Mouse (Mus musculus) liver, embryonic 14.5 days (tissue): ENCODE results near the gene Traf2. TPM values are rescaled to one million over a fixed set of nuclear protein-coding genes. Genes with fewer than 3 reads are reported as not detected.

ENCODE experiments used
- ATAC-seq: fragments of 200-750 bp; cut with Nextera tagmentation; 2 replicates; pipeline ENCODE4 v1.8.0; 2017; ENCODE audit warnings: moderate number of reproducible peaks, mild to moderate bottlenecking, moderate library complexity; ENCODE audit not compliant: insufficient read depth
- DNase-seq, 3 experiments: peaks; one replicate each; pipeline ENCODE4 v3.0.0-alpha.2; 2012 to 2013; ENCODE audit warnings: low read depth in 3 of 3, low spot score in 3 of 3
- H3K27ac ChIP-seq: fragments of 300-500 bp; sonication (generic); 2 replicates; pipeline ENCODE4 v1.5.1; 2014; ENCODE audit warnings: moderate library complexity, mild to moderate bottlenecking, control low read depth, inconsistent platforms
- H3K27me3 ChIP-seq: fragments of 300-500 bp; sonication (generic); 2 replicates; pipeline ENCODE4 v1.6.1; 2014; ENCODE audit warnings: mild to moderate bottlenecking, low read length, moderate library complexity; ENCODE audit not compliant: control insufficient read depth, insufficient read depth
- H3K36me3 ChIP-seq: fragments of 300-500 bp; sonication (generic); replicated peaks from 2 replicates; pipeline ENCODE4 v1.6.1; 2014; ENCODE audit warnings: low read depth; ENCODE audit not compliant: control insufficient read depth, insufficient read depth
- H3K4me1 ChIP-seq, 2 experiments: fragments of 200-500 bp in 1 of 2; fragments of 300-500 bp in 1 of 2; sonication (generic) in 1 of 2; replicated peaks; 2 replicates each; pipeline ENCODE4 v1.6.1; 2012 to 2014; ENCODE audit warnings: antibody characterized with exemption in 1 of 2, inconsistent platforms in 1 of 2, low read length in 1 of 2; ENCODE audit not compliant: control insufficient read depth in 2 of 2, insufficient read depth in 2 of 2
- H3K4me2 ChIP-seq: fragments of 300-500 bp; sonication (generic); 2 replicates; pipeline ENCODE4 v1.6.1; 2014; ENCODE audit warnings: low read depth, mild to moderate bottlenecking, control low read depth, moderate library complexity
- H3K4me3 ChIP-seq, 2 experiments: fragments of 200-500 bp in 1 of 2; fragments of 300-500 bp in 1 of 2; sonication (generic) in 1 of 2; 2 replicates each; pipeline ENCODE4 v1.5.1; 2012 to 2014; ENCODE audit warnings: low read depth in 2 of 2, low read length in 2 of 2, mild to moderate bottlenecking in 2 of 2, control low read depth in 1 of 2, inconsistent platforms in 1 of 2, moderate library complexity in 1 of 2; ENCODE audit not compliant: insufficient read depth in 1 of 2
- H3K9ac ChIP-seq: fragments of 300-500 bp; sonication (generic); replicated peaks from 2 replicates; pipeline ENCODE4 v1.6.1; 2014; ENCODE audit warnings: mild to moderate bottlenecking, control low read depth, moderate library complexity
- H3K9me3 ChIP-seq: fragments of 300-500 bp; sonication (generic); 2 replicates; pipeline ENCODE4 v1.6.1; 2016; ENCODE audit warnings: low read length, mixed read lengths; ENCODE audit not compliant: control insufficient read depth
- CTCF ChIP-seq: IDR thresholded peaks from 2 replicates; pipeline ENCODE4 v1.5.1; 2016; ENCODE audit warnings: antibody characterized with exemption, low read depth, control low read depth
- EP300 ChIP-seq: IDR thresholded peaks from 2 replicates; pipeline ENCODE4 v1.6.1; 2016; ENCODE audit warnings: antibody characterized with exemption, low read depth
- WGBS: fragments of 180-500 bp; shearing (Covaris S2); extraction: QIAGEN DNeasy Blood & Tissue Kit; methylation state at CpG from one replicate; pipeline ENCODE4 v1.1.7; 2014; ENCODE audit not compliant: insufficient replicate concordance; 5-methylcytosine and 5-hydroxymethylcytosine counted together
- polyA plus RNA-seq, 2 experiments: library from polyadenylated mRNA; depleted of rRNA in 1 of 2; stranded (reverse) in 1 of 2; unstranded in 1 of 2; fragments of >200 nt; fragmentation: Nextera tagmentation in 1 of 2; extraction: Ambion mirVana in 1 of 2; gene quantifications; 2 replicates each; pipeline versions ENCODE4 v1.2.1 to v1.2.3; 2012 to 2014

The Traf2 gene
- polyA plus RNA-seq, 2 experiments = 5.9 to 12.3 TPM

DNA sequence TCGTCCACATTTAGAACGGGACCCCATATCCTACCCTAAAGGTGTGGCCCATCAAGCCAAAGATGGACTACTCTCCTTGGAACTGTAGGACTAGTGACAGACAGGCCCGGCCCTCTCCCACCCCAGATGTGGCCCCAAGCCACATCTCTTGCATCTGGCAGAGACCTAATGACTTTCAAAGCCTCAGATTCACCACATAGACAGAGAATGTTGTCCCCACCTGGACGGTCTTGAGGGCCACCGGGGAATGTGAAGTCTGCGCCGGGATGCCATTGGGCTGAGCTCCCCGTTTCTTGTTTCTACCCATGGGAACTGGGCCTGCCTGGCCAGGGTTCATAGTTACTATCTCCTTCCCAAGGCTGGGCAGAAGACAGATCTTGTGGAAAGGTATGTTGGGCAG is 69.2 kb downstream of the Traf2 start:
- no peak for TF ChIP-seq EP300
- TF ChIP-seq CTCF = no peak
- Histone ChIP-seq H3K36me3 (no peaks in the 10 kb centered on the region), H3K4me3 (no peak overlapping the region), H3K27me3 (no peaks in the 10 kb centered on the region), H3K4me1 (no peaks in the 10 kb centered on the region), H3K9me3 (no peaks in the 10 kb centered on the region), H3K4me2 (no peak overlapping the region), H3K27ac (no peak overlapping the region), H3K9ac (no peak overlapping the region)
- no peak for DNase-seq
- 72% methylated on average over 8 of the region's 8 CpGs for WGBS
- no peak for ATAC-seq

DNA sequence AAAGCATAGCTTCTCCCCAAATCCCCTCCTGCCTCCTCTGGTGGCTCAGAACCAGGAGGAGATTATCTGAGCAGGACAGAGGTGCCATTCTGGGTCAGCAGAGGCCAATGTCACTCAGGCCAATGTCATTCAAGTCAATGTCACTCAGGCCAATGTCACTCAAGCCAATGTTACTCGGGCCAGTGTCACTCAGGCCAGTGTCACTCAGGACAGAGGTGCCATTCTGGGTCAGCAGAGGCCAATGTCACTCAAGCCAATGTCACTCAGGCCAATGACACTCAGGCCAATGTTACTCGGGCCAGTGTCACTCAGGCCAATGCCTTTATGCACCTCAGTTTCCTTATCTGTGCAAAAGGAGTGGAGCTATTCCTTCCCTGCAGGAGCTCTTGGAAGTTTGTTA is 74.2 kb downstream of the Traf2 start:
- no peak overlapping the region for H3K27ac ChIP-seq
- H3K36me3 ChIP-seq = no peaks in the 10 kb centered on the region

DNA sequence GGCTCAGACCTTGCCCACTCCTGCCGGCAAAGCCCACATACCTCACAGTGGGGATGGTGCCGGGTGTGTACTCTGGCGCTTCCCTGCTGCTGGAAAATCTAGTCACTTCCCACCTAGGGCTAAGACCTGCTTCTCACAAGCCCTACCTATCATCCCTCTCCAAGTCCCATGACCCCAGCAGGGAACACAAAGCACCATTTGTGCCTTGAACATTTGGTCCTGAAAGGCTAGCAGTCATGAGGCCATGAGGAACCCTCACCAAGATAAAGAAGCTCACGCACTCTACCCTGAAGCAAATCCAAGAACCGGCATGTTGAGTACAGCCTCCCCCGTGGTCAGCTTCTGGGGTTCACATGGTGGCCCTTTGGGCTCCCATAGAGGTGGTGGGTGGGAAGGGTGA is 76.8 kb downstream of the Traf2 start, which contains the start of gene Ptgds:
TSS of gene Ptgds (minus strand) at position 78 of the 400 bp plus-strand sequence.
- Histone ChIP-seq H3K36me3 (no peaks in the 10 kb centered on the region), H3K4me3 (no peak within 1 kb of the TSS), H3K27me3 (no peaks in the 10 kb centered on the region), H3K9me3 (no peaks in the 10 kb centered on the region), H3K4me1 (no peaks in the 10 kb centered on the region), H3K27ac (no peak within 1 kb of the TSS), H3K9ac (no peak within 1 kb of the TSS), H3K4me2 (no peak within 1 kb of the TSS)
- 58% methylated on average over 6 of the region's 6 CpGs for WGBS
- TF ChIP-seq CTCF (no peak), EP300 (no peak)
- ATAC-seq = no peak
- no peak for DNase-seq

More for the DNA sequence above, 74.2 kb downstream of the Traf2 start:
- H3K27me3 ChIP-seq = no peaks in the 10 kb centered on the region
- WGBS = 41% methylated on average over 2 of the region's 2 CpGs
- no peak overlapping the region for H3K4me3 ChIP-seq
- no peak overlapping the region for H3K4me2 ChIP-seq
- no peaks in the 10 kb centered on the region for H3K9me3 ChIP-seq
- no peak overlapping the region for H3K9ac ChIP-seq
- ATAC-seq (no peak), DNase-seq (no peak)
- TF ChIP-seq CTCF (no peak), EP300 (no peak)
- no peaks in the 10 kb centered on the region for H3K4me1 ChIP-seq

DNA sequence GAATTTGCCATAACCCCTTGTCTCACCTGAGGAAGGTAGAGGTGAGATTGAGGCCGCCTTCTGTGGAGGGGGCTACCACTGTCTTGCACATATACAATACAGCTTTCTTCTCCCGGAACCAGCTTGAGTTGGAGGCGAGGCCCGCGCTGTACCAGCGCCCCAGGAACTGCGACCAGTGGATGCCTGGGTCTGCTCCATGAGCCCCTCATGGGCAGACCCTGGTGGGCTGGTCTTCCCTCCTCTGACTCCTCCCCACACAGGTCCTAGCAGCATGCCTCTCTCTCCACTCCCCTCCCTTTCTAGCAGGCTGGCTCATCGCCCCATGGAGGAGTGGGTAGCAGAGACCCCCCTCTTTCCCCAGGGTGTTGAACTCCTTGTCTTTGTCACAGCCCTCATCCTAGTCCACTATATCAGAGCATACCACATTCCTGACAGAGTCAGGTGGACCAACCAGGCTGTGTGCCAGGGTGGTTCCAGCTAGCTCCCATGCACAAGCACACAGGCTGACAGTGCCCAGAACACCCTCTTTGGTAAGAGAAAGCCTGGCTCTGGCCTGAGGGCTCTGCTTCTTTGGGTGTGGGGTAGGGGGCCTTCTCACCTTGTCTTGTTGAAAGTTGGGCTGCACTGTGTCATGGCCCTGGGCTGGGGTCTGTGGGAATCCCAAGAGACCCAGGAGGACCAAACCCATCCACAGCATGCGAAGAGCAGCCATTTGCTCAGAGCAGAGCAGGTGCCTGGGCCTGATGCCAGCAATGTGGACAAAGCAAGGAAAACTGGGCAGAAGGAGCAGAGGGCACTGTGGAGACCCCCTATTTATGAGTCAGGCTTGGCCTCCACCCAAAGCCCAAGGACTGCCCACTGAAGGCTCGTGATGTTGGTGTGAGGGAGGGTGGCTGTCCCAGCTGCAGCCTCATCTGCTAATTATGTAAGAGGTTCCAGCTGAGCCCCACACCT is 77.5 kb downstream of the Traf2 start:
- H3K9me3 ChIP-seq = no peaks in the 10 kb centered on the region
- 73% methylated on average over 10 of the region's 10 CpGs for WGBS
- no peaks in the 10 kb centered on the region for H3K27me3 ChIP-seq
- no peaks in the 10 kb centered on the region for H3K4me1 ChIP-seq
- DNase-seq (no peak), ATAC-seq (no peak)
- H3K9ac ChIP-seq = no peak overlapping the region
- H3K27ac ChIP-seq = no peak overlapping the region
- no peak overlapping the region for H3K4me2 ChIP-seq
- H3K4me3 ChIP-seq = no peak overlapping the region
- TF ChIP-seq EP300 = no peak
- no peak for TF ChIP-seq CTCF
- H3K36me3 ChIP-seq = no peaks in the 10 kb centered on the region

Other genes starting within 250 kb of the Traf2 start
Only the 30 nearest of the 33 such genes appear.
- gene Man1b1, start 214.6 kb downstream of the Traf2 start, polyA plus RNA-seq (2012; rRNA removed) = 5.3 and 6.6 TPM in 2 replicates
- gene Man1b1, start 214.6 kb downstream of the Traf2 start, polyA plus RNA-seq (2014; fragmentation: Nextera tagmentation; extraction: Ambion mirVana) = 25.4 and 28.2 TPM in 2 replicates
- 9.3 and 10.6 TPM in 2 replicates for gene Dpp7, start 190.6 kb downstream of the Traf2 start, polyA plus RNA-seq (2012; rRNA removed)
- gene Dpp7, start 190.6 kb downstream of the Traf2 start, polyA plus RNA-seq (2014; fragmentation: Nextera tagmentation; extraction: Ambion mirVana) = 9.4 and 12.8 TPM in 2 replicates
- 2.9 and 3.8 TPM in 2 replicates for gene Uap1l1, start 181.3 kb downstream of the Traf2 start, polyA plus RNA-seq (2012; rRNA removed)
- gene Uap1l1, start 181.3 kb downstream of the Traf2 start, polyA plus RNA-seq (2014; fragmentation: Nextera tagmentation; extraction: Ambion mirVana) = 9.3 and 14.1 TPM in 2 replicates
- gene Sapcd2, start 174.6 kb downstream of the Traf2 start, polyA plus RNA-seq (2012; rRNA removed) = 20.1 and 21.5 TPM in 2 replicates
- 17.9 and 20.5 TPM in 2 replicates for gene Sapcd2, start 174.6 kb downstream of the Traf2 start, polyA plus RNA-seq (2014; fragmentation: Nextera tagmentation; extraction: Ambion mirVana)
- gene Entpd2, start 151.1 kb downstream of the Traf2 start, polyA plus RNA-seq (2012; rRNA removed) = 0.18 and 0.30 TPM in 2 replicates
- 0.23 TPM in 1 of 2 replicates, not detected in the other for gene Entpd2, start 151.1 kb downstream of the Traf2 start, polyA plus RNA-seq (2014; fragmentation: Nextera tagmentation; extraction: Ambion mirVana)
- 3.4 and 3.9 TPM in 2 replicates for gene Npdc1, start 147.6 kb downstream of the Traf2 start, polyA plus RNA-seq (2012; rRNA removed)
- 2.4 and 2.7 TPM in 2 replicates for gene Npdc1, start 147.6 kb downstream of the Traf2 start, polyA plus RNA-seq (2014; fragmentation: Nextera tagmentation; extraction: Ambion mirVana)
- gene Fut7, start 123.7 kb downstream of the Traf2 start, polyA plus RNA-seq (2012; rRNA removed) = 0.55 and 0.58 TPM in 2 replicates
- gene Fut7, start 123.7 kb downstream of the Traf2 start, polyA plus RNA-seq (2014; fragmentation: Nextera tagmentation; extraction: Ambion mirVana) = 0.34 and 0.90 TPM in 2 replicates
- gene Abca2, start 118.2 kb downstream of the Traf2 start, polyA plus RNA-seq (2012; rRNA removed) = 2.4 and 2.5 TPM in 2 replicates
- 0.91 and 1.1 TPM in 2 replicates for gene Abca2, start 118.2 kb downstream of the Traf2 start, polyA plus RNA-seq (2014; fragmentation: Nextera tagmentation; extraction: Ambion mirVana)
- gene Clic3, start 90.1 kb downstream of the Traf2 start, polyA plus RNA-seq (2012; rRNA removed) = 0.08 and 0.32 TPM in 2 replicates
- 0.18 and 0.27 TPM in 2 replicates for gene Clic3, start 90.1 kb downstream of the Traf2 start, polyA plus RNA-seq (2014; fragmentation: Nextera tagmentation; extraction: Ambion mirVana)
- gene Paxx, start 85.8 kb downstream of the Traf2 start, polyA plus RNA-seq (2012; rRNA removed) = 7.9 and 9.2 TPM in 2 replicates
- 6.3 and 7.3 TPM in 2 replicates for gene Paxx, start 85.8 kb downstream of the Traf2 start, polyA plus RNA-seq (2014; fragmentation: Nextera tagmentation; extraction: Ambion mirVana)
- gene Ptgds, start 76.9 kb downstream of the Traf2 start, polyA plus RNA-seq (2012; rRNA removed) = 0.47 and 0.96 TPM in 2 replicates
- gene Ptgds, start 76.9 kb downstream of the Traf2 start, polyA plus RNA-seq (2014; fragmentation: Nextera tagmentation; extraction: Ambion mirVana) = 0.17 TPM in 1 of 2 replicates, not detected in the other
- gene Lcn12, start 53.0 kb downstream of the Traf2 start, polyA plus RNA-seq (2012; rRNA removed) = not detected in 2 replicates
- gene Lcn12, start 53.0 kb downstream of the Traf2 start, polyA plus RNA-seq (2014; fragmentation: Nextera tagmentation; extraction: Ambion mirVana) = not detected in 2 replicates
- 6.2 and 8.1 TPM in 2 replicates for gene Fbxw5, start 46.2 kb downstream of the Traf2 start, polyA plus RNA-seq (2012; rRNA removed)
- gene Fbxw5, start 46.2 kb downstream of the Traf2 start, polyA plus RNA-seq (2014; fragmentation: Nextera tagmentation; extraction: Ambion mirVana) = 18.3 and 20.4 TPM in 2 replicates
- gene C8g, start 45.2 kb downstream of the Traf2 start, polyA plus RNA-seq (2012; rRNA removed) = 26.7 and 31.2 TPM in 2 replicates
- gene C8g, start 45.2 kb downstream of the Traf2 start, polyA plus RNA-seq (2014; fragmentation: Nextera tagmentation; extraction: Ambion mirVana) = 53.1 and 57.9 TPM in 2 replicates
- 86.5 and 104 TPM in 2 replicates for gene Edf1, start 10.9 kb upstream of the Traf2 start, polyA plus RNA-seq (2012; rRNA removed)
- gene Edf1, start 10.9 kb upstream of the Traf2 start, polyA plus RNA-seq (2014; fragmentation: Nextera tagmentation; extraction: Ambion mirVana) = 192 and 203 TPM in 2 replicates
- 1.6 and 9.7 TPM in 2 replicates for gene Mamdc4, start 27.9 kb upstream of the Traf2 start, polyA plus RNA-seq (2012; rRNA removed)
- gene Mamdc4, start 27.9 kb upstream of the Traf2 start, polyA plus RNA-seq (2014; fragmentation: Nextera tagmentation; extraction: Ambion mirVana) = 0.18 and 0.25 TPM in 2 replicates
- gene Phpt1, start 28.3 kb upstream of the Traf2 start, polyA plus RNA-seq (2012; rRNA removed) = 29.5 and 31.4 TPM in 2 replicates
- gene Phpt1, start 28.3 kb upstream of the Traf2 start, polyA plus RNA-seq (2014; fragmentation: Nextera tagmentation; extraction: Ambion mirVana) = 44.9 and 46.5 TPM in 2 replicates
- 0.07 and 0.11 TPM in 2 replicates for gene Ajm1, start 34.8 kb upstream of the Traf2 start, polyA plus RNA-seq (2012; rRNA removed)
- not detected in 2 replicates for gene Ajm1, start 34.8 kb upstream of the Traf2 start, polyA plus RNA-seq (2014; fragmentation: Nextera tagmentation; extraction: Ambion mirVana)
- 19.0 and 21.5 TPM in 2 replicates for gene Rabl6, start 61.6 kb upstream of the Traf2 start, polyA plus RNA-seq (2012; rRNA removed)
- gene Rabl6, start 61.6 kb upstream of the Traf2 start, polyA plus RNA-seq (2014; fragmentation: Nextera tagmentation; extraction: Ambion mirVana) = 18.6 and 19.7 TPM in 2 replicates
- not detected in 2 replicates for gene Ccdc183, start 70.7 kb upstream of the Traf2 start, polyA plus RNA-seq (2012; rRNA removed)
- gene Ccdc183, start 70.7 kb upstream of the Traf2 start, polyA plus RNA-seq (2014; fragmentation: Nextera tagmentation; extraction: Ambion mirVana) = 0.08 TPM in 1 of 2 replicates, not detected in the other
- 5.9 and 9.8 TPM in 2 replicates for gene Tmem141, start 75.1 kb upstream of the Traf2 start, polyA plus RNA-seq (2012; rRNA removed)
- 9.3 and 9.4 TPM in 2 replicates for gene Tmem141, start 75.1 kb upstream of the Traf2 start, polyA plus RNA-seq (2014; fragmentation: Nextera tagmentation; extraction: Ambion mirVana)
- gene Fcna, start 81.1 kb upstream of the Traf2 start, polyA plus RNA-seq (2012; rRNA removed) = 23.4 and 27.6 TPM in 2 replicates
- gene Fcna, start 81.1 kb upstream of the Traf2 start, polyA plus RNA-seq (2014; fragmentation: Nextera tagmentation; extraction: Ambion mirVana) = 41.5 and 47.1 TPM in 2 replicates
- gene Lcn8, start 106.2 kb upstream of the Traf2 start, polyA plus RNA-seq (2012; rRNA removed) = not detected in 2 replicates
- gene Lcn8, start 106.2 kb upstream of the Traf2 start, polyA plus RNA-seq (2014; fragmentation: Nextera tagmentation; extraction: Ambion mirVana) = not detected in 2 replicates
- not detected in 2 replicates for gene Lcn5, start 111.0 kb upstream of the Traf2 start, polyA plus RNA-seq (2012; rRNA removed)
- gene Lcn5, start 111.0 kb upstream of the Traf2 start, polyA plus RNA-seq (2014; fragmentation: Nextera tagmentation; extraction: Ambion mirVana) = not detected in 2 replicates
- not detected in 2 replicates for gene Lcn6, start 129.8 kb upstream of the Traf2 start, polyA plus RNA-seq (2012; rRNA removed)
- not detected in 2 replicates for gene Lcn6, start 129.8 kb upstream of the Traf2 start, polyA plus RNA-seq (2014; fragmentation: Nextera tagmentation; extraction: Ambion mirVana)
- not detected in 2 replicates for gene Lcn10, start 135.8 kb upstream of the Traf2 start, polyA plus RNA-seq (2012; rRNA removed)
- not detected in 2 replicates for gene Lcn10, start 135.8 kb upstream of the Traf2 start, polyA plus RNA-seq (2014; fragmentation: Nextera tagmentation; extraction: Ambion mirVana)
- gene Obp2a, start 153.1 kb upstream of the Traf2 start, polyA plus RNA-seq (2012; rRNA removed) = not detected in 2 replicates
- not detected in 2 replicates for gene Obp2a, start 153.1 kb upstream of the Traf2 start, polyA plus RNA-seq (2014; fragmentation: Nextera tagmentation; extraction: Ambion mirVana)
- 3.9 and 5.9 TPM in 2 replicates for gene Bmyc, start 159.8 kb upstream of the Traf2 start, polyA plus RNA-seq (2012; rRNA removed)
- 7.3 and 7.4 TPM in 2 replicates for gene Bmyc, start 159.8 kb upstream of the Traf2 start, polyA plus RNA-seq (2014; fragmentation: Nextera tagmentation; extraction: Ambion mirVana)
- not detected in 2 replicates for gene Obp2b, start 190.1 kb upstream of the Traf2 start, polyA plus RNA-seq (2012; rRNA removed)
- gene Obp2b, start 190.1 kb upstream of the Traf2 start, polyA plus RNA-seq (2014; fragmentation: Nextera tagmentation; extraction: Ambion mirVana) = not detected in 2 replicates
- not detected in 2 replicates for gene Lcn3, start 218.6 kb upstream of the Traf2 start, polyA plus RNA-seq (2012; rRNA removed)
- not detected in 2 replicates for gene Lcn3, start 218.6 kb upstream of the Traf2 start, polyA plus RNA-seq (2014; fragmentation: Nextera tagmentation; extraction: Ambion mirVana)